Mouse (Mus musculus) right cerebral cortex, adult 2 months (tissue): ENCODE results near the gene Neurod2.

Source experiments
- DNase-seq, 2 experiments: peaks; one replicate each; pipeline ENCODE4 v3.0.0; 2021 to 2022; ENCODE audit warnings: low spot score in 2 of 2

Gene Neurod2

GRCm38 (mm10) chr11:98354445-98354844 lies 25.0 kb upstream of the Neurod2 start:
- peak; percentile 58 to 67 for DNase-seq

- DNase-seq: peak in 1 of 2 experiments; percentile 53
Measured at GRCm38 (mm10) chr11:98353651-98354211, 24.3 kb upstream of the Neurod2 start.

GRCm38 (mm10) chr11:98352272-98352990 lies 23.0 kb upstream of the Neurod2 start:
- DNase-seq: no peak

GRCm38 (mm10) chr11:98349308-98349707 lies 19.9 kb upstream of the Neurod2 start:
- no peak for DNase-seq

GRCm38 (mm10) chr11:98348083-98348961 lies 18.9 kb upstream of the Neurod2 start, which contains the start of gene Ppp1r1b:
Ppp1r1b (plus strand) TSS chr11:98348404.
- DNase-seq: peak; percentile 77 to 80

- DNase-seq: no peak
Measured at GRCm38 (mm10) chr11:98347385-98348082, 18.1 kb upstream of the Neurod2 start.

- peak; percentile 56 to 74 for DNase-seq
Measured at GRCm38 (mm10) chr11:98346168-98346567, 16.7 kb upstream of the Neurod2 start.

- DNase-seq: peak; percentile 88 to 92
Measured at GRCm38 (mm10) chr11:98345253-98345652, 15.8 kb upstream of the Neurod2 start.

GRCm38 (mm10) chr11:98342000-98342945 lies 12.8 kb upstream of the Neurod2 start:
- DNase-seq: peak; percentile 99 to 100

- no peak for DNase-seq
Measured at GRCm38 (mm10) chr11:98341174-98341573, 11.7 kb upstream of the Neurod2 start.

GRCm38 (mm10) chr11:98340597-98340996 lies 11.1 kb upstream of the Neurod2 start:
- DNase-seq: no peak

GRCm38 (mm10) chr11:98339679-98340287 lies 10.3 kb upstream of the Neurod2 start:
- DNase-seq: no peak

- no peak for DNase-seq
Measured at GRCm38 (mm10) chr11:98339071-98339501, 9.6 kb upstream of the Neurod2 start.

GRCm38 (mm10) chr11:98338507-98338961 lies 9.1 kb upstream of the Neurod2 start:
- DNase-seq: peak; percentile 80 to 82

- no peak for DNase-seq
Measured at GRCm38 (mm10) chr11:98336245-98337107, 7.0 kb upstream of the Neurod2 start.

- DNase-seq: no peak
Measured at GRCm38 (mm10) chr11:98335250-98335649, 5.8 kb upstream of the Neurod2 start.

- peak in 1 of 2 experiments; percentile 36 for DNase-seq
Measured at GRCm38 (mm10) chr11:98333981-98334741, 4.7 kb upstream of the Neurod2 start.

- DNase-seq: peak in 1 of 2 experiments; percentile 44
Measured at GRCm38 (mm10) chr11:98333263-98333696, 3.8 kb upstream of the Neurod2 start.
